Mouse (Mus musculus) skeletal muscle tissue, adult 2 months (tissue): ENCODE measurements around the gene Grik3.

Experiments
- DNase-seq: peaks from one replicate; pipeline ENCODE4 v3.0.0-alpha.2; 2012; ENCODE audit warnings: low read depth, low spot score

The Grik3 gene

GRCm38 (mm10) chr4:125718429-125719140 is 228.1 kb downstream of the Grik3 start:
- DNase-seq: no peak

GRCm38 (mm10) chr4:125726241-125726640 is 235.7 kb downstream of the Grik3 start:
- no peak for DNase-seq

- no peak for DNase-seq
These were observed 236.5 kb downstream of the Grik3 start for GRCm38 (mm10) chr4:125727030-125727429.

GRCm38 (mm10) chr4:125727626-125728025 is 237.1 kb downstream of the Grik3 start:
- DNase-seq: no peak

- no peak for DNase-seq
These were observed 237.8 kb downstream of the Grik3 start for GRCm38 (mm10) chr4:125728091-125728863.

GRCm38 (mm10) chr4:125729305-125730220 is 239.1 kb downstream of the Grik3 start:
- DNase-seq: no peak

GRCm38 (mm10) chr4:125730751-125731150 is 240.3 kb downstream of the Grik3 start:
- DNase-seq: no peak

- DNase-seq: no peak
These were observed 246.3 kb downstream of the Grik3 start for GRCm38 (mm10) chr4:125736783-125737182.

GRCm38 (mm10) chr4:125738825-125739224 is 248.3 kb downstream of the Grik3 start:
- DNase-seq: no peak

- no peak for DNase-seq
These were observed 251.7 kb downstream of the Grik3 start for GRCm38 (mm10) chr4:125742162-125742571.

GRCm38 (mm10) chr4:125745902-125746301 is 255.4 kb downstream of the Grik3 start:
- DNase-seq: peak; percentile 3

GRCm38 (mm10) chr4:125756393-125756792 is 265.9 kb downstream of the Grik3 start:
- no peak for DNase-seq

- no peak for DNase-seq
These were observed 269.8 kb downstream of the Grik3 start for GRCm38 (mm10) chr4:125760326-125760725.

- no peak for DNase-seq
These were observed 272.6 kb downstream of the Grik3 start for GRCm38 (mm10) chr4:125763056-125763455.
